Mouse (Mus musculus) testis, adult 2 months (tissue): ENCODE measurements around the gene AC109138.7. TPM values are rescaled to one million over a fixed set of nuclear protein-coding genes. Genes with fewer than 3 reads are reported as not detected.
A peak's percentile ranks its signal among the peaks of the same experiment; 100 is the strongest.

Experiments used
- H3K27ac ChIP-seq: fragments of 200-500 bp; 2 replicates; pipeline ENCODE4 v1.5.1; 2012; ENCODE audit warnings: low read depth, low read length; ENCODE audit not compliant: control insufficient read depth, insufficient read depth
- H3K27me3 ChIP-seq: fragments of 200-500 bp; 2 replicates; pipeline ENCODE4 v1.6.1; 2012; ENCODE audit warnings: mild to moderate bottlenecking, low read length, moderate library complexity; ENCODE audit not compliant: control insufficient read depth, insufficient read depth
- H3K36me3 ChIP-seq: fragments of 200-500 bp; 2 replicates; pipeline ENCODE4 v1.6.1; 2012; ENCODE audit warnings: mild to moderate bottlenecking, low read length; ENCODE audit not compliant: control insufficient read depth, insufficient read depth
- H3K4me1 ChIP-seq: fragments of 200-500 bp; 2 replicates; pipeline ENCODE4 v1.6.1; 2012; ENCODE audit warnings: low read length; ENCODE audit not compliant: control insufficient read depth, insufficient read depth
- H3K4me3 ChIP-seq: fragments of 200-500 bp; 2 replicates; pipeline ENCODE4 v1.5.1; 2012; ENCODE audit warnings: low read depth, mild to moderate bottlenecking, low read length, moderate library complexity, mixed read lengths; ENCODE audit not compliant: control insufficient read depth
- CTCF ChIP-seq: fragments of 200-500 bp; IDR thresholded peaks from 2 replicates; pipeline ENCODE4 v1.5.1; 2012; ENCODE audit warnings: low read depth, mild to moderate bottlenecking, inconsistent platforms, low read length, moderate library complexity; ENCODE audit not compliant: control insufficient read depth, insufficient read depth, insufficient replicate concordance
- POLR2A ChIP-seq: fragments of 200-500 bp; IDR thresholded peaks from 2 replicates; pipeline ENCODE4 v1.6.1; 2012; ENCODE audit warnings: low read depth, mild to moderate bottlenecking, inconsistent platforms, low read length, moderate library complexity; ENCODE audit not compliant: control insufficient read depth
- polyA plus RNA-seq: library from polyadenylated mRNA; depleted of rRNA; stranded (reverse); fragments of >200 nt; gene quantifications from 2 replicates; pipeline ENCODE4 v1.2.3, GENCODE M21; 2012

AC109138.7 gene
- polyA plus RNA-seq, 1 experiment = 3.0 TPM

DNA sequence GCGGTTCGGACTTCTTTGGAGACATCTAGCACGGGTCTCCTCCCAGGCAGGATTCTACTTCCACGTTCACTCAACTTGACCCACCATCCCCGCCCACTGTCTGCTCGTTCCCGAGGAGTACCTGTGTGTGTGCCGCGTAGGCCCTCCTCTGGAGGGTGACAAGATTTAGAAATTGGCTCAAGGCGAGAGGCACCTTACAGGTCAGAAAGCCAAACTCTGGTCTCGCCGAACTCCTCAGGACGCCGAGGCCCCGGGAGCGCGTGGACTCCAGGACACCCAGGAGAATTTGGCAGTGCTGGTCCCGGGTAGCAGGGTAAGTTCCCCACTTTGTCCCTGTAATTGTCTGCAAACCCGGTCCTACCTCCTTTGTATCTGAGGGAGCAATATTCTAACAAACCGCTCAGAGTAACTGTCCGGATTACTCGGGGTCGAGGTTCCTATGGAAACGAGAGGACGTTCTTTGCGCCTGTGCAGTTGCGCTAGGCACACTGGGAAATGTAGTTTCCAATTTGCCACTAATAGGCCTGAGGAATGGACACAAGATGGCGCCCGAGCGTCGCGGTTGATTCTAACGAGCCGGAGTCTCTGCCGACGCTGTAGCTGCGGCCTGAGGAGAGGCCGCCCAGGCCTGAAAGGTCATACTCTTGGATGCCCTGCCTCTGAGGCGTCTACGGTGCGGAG lies 43.2 kb downstream of the AC109138.7 start:
- Histone ChIP-seq H3K4me3 (peak overlapping the region; percentile 91), H3K27me3 (no peaks in the 10 kb centered on the region), H3K4me1 (peaks cover 3% of the 10 kb centered on the region; the same call in 1 of the 2 replicates), H3K27ac (peak overlapping the region; percentile 98), H3K36me3 (no peaks in the 10 kb centered on the region)
- TF ChIP-seq POLR2A (peak; percentile 96), CTCF (peak; percentile 74; the same call in 1 of the 2 replicates)

DNA sequence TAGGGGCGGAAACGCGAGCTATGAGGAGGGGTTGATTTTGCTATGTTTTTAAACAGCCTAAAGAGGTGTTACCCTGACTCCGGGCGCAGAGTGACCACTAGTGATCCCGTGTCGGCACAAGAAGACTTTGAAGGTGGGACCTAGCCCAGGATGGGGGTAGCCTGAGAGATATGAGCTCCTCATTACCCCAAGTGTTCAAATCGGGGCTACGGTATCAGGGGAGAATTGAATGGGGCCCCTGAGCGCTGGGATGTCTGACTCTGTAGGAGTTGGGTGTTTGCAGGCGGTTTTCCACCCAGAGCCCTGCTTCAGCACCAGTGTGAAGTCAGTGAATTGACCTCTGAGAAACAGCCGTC lies 43.7 kb downstream of the AC109138.7 start:
- TF ChIP-seq CTCF (no peak), POLR2A (no peak)
- Histone ChIP-seq H3K27ac (peak overlapping the region; percentile 98), H3K4me1 (peaks cover 3% of the 10 kb centered on the region; the same call in 1 of the 2 replicates), H3K27me3 (no peaks in the 10 kb centered on the region), H3K36me3 (no peaks in the 10 kb centered on the region), H3K4me3 (peak overlapping the region; percentile 91)

DNA sequence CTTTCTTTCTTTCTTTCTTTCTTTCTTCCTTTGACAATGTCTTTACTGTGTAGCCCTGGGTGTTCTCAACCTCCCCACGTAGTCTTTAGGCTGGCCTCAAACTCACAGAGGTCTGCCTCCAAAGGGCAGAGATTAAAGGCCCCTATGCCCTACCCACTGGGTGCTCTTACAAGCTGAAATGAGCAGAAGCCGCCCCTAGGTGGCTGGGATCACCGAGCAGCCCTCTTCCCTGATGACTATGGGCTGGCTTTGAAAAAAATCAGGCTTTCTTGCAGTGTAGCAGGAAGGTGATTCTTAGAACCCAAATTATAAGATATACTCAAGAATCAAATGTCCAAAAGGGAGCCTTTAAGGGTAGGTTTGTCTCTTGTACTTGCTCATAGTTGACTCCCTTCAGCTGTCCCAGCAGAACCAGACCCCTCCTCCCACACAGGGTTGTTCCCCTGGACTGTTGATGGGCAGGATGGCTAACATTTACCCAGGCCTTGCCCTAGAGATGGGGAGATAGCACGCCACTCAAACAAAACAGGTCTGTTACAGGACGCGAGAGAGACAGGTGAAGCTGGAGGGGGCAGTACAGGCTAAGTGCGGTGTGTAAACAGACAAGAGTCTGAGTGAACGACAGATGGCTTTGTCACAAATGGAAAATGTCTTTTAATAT lies 47.0 kb downstream of the AC109138.7 start:
- TF ChIP-seq POLR2A = no peak
- no peak for TF ChIP-seq CTCF
- no peak overlapping the region for H3K27ac ChIP-seq
- H3K27me3 ChIP-seq = no peaks in the 10 kb centered on the region
- no peak overlapping the region for H3K4me3 ChIP-seq
- H3K36me3 ChIP-seq = no peaks in the 10 kb centered on the region; the same call in 1 of the 2 replicates
- H3K4me1 ChIP-seq = peaks cover 3% of the 10 kb centered on the region; the same call in 1 of the 2 replicates

DNA sequence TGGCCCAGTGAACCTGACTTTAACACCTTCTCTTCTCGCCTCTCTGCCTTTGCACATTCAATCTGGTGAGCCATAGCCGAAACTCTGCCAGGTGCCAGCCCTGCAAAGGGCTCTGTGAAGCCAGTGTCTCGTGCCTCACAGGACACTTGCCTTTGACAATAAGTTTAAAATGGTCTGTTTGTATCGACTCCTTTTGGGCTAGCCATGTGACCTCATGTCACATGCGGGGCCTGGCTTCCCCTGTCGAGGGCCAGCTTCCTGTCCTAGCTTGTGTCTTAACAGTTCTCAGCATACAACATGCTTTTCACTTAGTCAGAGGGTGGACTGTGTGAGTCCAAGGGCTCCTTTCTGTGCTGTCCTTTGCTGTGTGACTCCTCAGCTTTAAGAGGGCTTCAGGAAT lies 48.6 kb downstream of the AC109138.7 start:
- no peaks in the 10 kb centered on the region for H3K4me1 ChIP-seq
- H3K36me3 ChIP-seq = no peaks in the 10 kb centered on the region; the same call in 1 of the 2 replicates
- no peaks in the 10 kb centered on the region for H3K27me3 ChIP-seq
- no peak overlapping the region for H3K4me3 ChIP-seq
- no peak for TF ChIP-seq POLR2A
- TF ChIP-seq CTCF = no peak
- H3K27ac ChIP-seq = no peak overlapping the region

DNA sequence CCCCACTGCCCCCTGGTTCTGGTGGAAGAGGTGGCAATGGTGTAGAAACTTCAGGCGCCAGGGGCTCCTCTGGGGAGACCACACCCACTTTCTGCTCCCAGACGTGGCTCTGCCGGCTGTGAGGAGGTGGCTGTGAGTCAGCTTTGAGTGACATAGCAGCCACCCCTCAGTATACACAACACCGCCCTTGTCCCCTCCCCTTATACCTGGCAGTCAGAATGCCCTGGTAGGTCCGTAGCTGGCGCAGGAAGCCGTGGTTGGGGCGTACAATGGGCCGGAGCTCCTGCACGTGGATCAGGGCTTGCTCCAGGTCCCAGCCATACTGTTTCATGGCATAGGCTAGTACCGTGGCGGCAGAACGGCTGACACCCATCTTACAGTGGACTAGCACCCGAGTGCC lies 49.5 kb downstream of the AC109138.7 start:
- no peaks in the 10 kb centered on the region; the same call in 1 of the 2 replicates for H3K36me3 ChIP-seq
- no peak overlapping the region for H3K27ac ChIP-seq
- H3K4me1 ChIP-seq = peaks cover 8% of the 10 kb centered on the region
- H3K27me3 ChIP-seq = no peaks in the 10 kb centered on the region
- H3K4me3 ChIP-seq = no peak overlapping the region
- no peak for TF ChIP-seq POLR2A
- no peak for TF ChIP-seq CTCF

DNA sequence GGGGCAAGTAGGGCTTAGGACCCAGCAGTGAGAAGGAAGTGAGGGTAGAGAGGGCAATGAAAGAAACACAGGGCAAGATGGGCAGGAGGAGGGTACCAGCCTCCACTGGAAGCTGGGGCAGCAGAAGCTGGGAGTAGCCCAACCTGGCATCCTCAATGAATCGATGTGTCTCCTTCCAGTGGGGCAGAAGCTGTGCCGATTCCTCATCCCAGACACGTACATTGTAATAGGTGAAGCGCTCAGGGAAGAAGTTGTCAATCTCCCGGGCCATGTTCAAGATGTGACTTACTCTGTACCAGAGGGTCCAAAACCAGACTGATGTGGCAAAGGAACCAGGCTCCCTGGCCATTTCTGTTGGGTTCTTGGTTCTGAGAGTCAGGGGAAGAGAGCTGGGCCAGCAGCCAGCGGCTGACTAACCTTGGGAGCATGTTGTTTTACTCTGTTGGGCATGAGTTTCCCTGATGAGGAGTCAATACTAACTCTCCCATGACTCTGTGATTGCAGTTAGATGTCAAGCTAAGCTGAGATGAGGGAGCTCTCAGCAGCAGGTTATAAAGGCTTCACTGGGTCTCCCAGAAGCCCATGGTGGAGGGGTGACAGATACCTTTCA lies 50.1 kb downstream of the AC109138.7 start:
- no peaks in the 10 kb centered on the region; the same call in 1 of the 2 replicates for H3K36me3 ChIP-seq
- H3K27me3 ChIP-seq = no peaks in the 10 kb centered on the region
- TF ChIP-seq CTCF (no peak), POLR2A (no peak)
- no peak overlapping the region for H3K27ac ChIP-seq
- peaks cover 14% of the 10 kb centered on the region for H3K4me1 ChIP-seq
- H3K4me3 ChIP-seq = no peak overlapping the region

DNA sequence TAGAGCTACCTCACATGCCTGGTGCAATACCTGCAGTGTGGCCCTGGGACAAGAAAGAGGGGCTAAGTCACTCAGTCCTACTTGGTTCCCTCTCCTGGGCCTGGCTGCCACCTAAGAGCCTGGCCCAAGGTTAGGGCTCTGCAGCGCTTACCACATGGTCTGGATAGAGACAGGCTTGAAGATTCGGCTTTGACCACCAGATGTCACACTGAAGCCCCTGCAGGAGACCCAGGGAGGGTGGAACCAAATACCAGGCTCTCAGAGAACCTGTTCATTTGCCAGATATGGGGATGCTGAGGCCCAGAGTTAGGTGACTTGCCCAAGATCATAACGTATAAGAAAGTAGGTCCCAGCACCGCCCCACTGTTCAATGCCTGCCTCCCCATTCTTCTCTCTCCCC lies 51.8 kb downstream of the AC109138.7 start:
- no peak overlapping the region for H3K4me3 ChIP-seq
- no peaks in the 10 kb centered on the region for H3K27me3 ChIP-seq
- no peak for TF ChIP-seq POLR2A
- no peak for TF ChIP-seq CTCF
- H3K27ac ChIP-seq = no peak overlapping the region
- H3K4me1 ChIP-seq = peaks cover 17% of the 10 kb centered on the region
- H3K36me3 ChIP-seq = no peaks in the 10 kb centered on the region; the same call in 1 of the 2 replicates
